Mouse (Mus musculus): ENCODE measurements around the gene Fbxl17. TPM values are rescaled to one million over a fixed set of nuclear protein-coding genes. Genes with fewer than 3 reads are reported as not detected.

Gene Fbxl17
- total and polyA plus RNA-seq, 3 experiments = 7.8 to 25.9 (median 25.5) TPM

- DNase-seq = no peak
- H3K27me3 ChIP-seq (ENCODE audit: control insufficient read depth, insufficient read depth, low read length) = no peaks in the 10 kb centered on the region
- 89% methylated on average over 12 of the region's 12 CpGs for WGBS
- TF ChIP-seq EP300 (IDR thresholded peaks at IDR 0.05; ENCODE audit: insufficient read depth, low read depth, low read length) (no peak), CTCF (IDR thresholded peaks at IDR 0.05) (no peak), POLR2A (IDR thresholded peaks at IDR 0.05; ENCODE audit: insufficient read depth, low read depth, low read length) (no peak)
- H3K4me1 ChIP-seq (ENCODE audit: control insufficient read depth, insufficient read depth, low read length) = peaks cover 3% of the 10 kb centered on the region
- H3K27ac ChIP-seq = no peak overlapping the region
- H3K9ac ChIP-seq (ENCODE audit: low read depth, low read length) = no peak overlapping the region
- H3K4me3 ChIP-seq = no peak overlapping the region
- no peaks in the 10 kb centered on the region for H3K79me2 ChIP-seq (replicated peaks; ENCODE audit: control insufficient read depth, insufficient read depth, low read length)
- intact Hi-C loops (cut with DNase I) = no loop called here
- H3K36me3 ChIP-seq (ENCODE audit: control insufficient read depth, insufficient read depth, low read length) = no peaks in the 10 kb centered on the region
These were observed 491.9 kb downstream of the Fbxl17 start for GRCm38 (mm10) chr17:63007876-63008275.

Small RNA genes lying within 50 kb of the gene (microRNA-seq; reads per million reads assigned to microRNA genes)
- 0 reads per million in 2 experiments for gene Gm24813
